Mouse (Mus musculus) neural tube, embryonic 14.5 days (tissue): ENCODE measurements around the gene Ring1. TPM values are rescaled to one million over a fixed set of nuclear protein-coding genes. Genes with fewer than 3 reads are reported as not detected.

Experiments
- ATAC-seq: fragments of 200-750 bp; cut with Nextera tagmentation; 2 replicates; pipeline ENCODE4 v1.8.0; 2017; ENCODE audit warnings: low read depth, mild to moderate bottlenecking, moderate TSS enrichment, moderate library complexity
- H3K27ac ChIP-seq: fragments of 300-500 bp; sonication (generic); 2 replicates; pipeline ENCODE4 v1.5.1; 2014; ENCODE audit warnings: low read depth, mild to moderate bottlenecking, control low read depth, low read length, moderate library complexity, mixed read lengths
- H3K27me3 ChIP-seq: fragments of 300-500 bp; sonication (generic); 2 replicates; pipeline ENCODE4 v1.6.1; 2014; ENCODE audit warnings: low read length; ENCODE audit not compliant: control insufficient read depth, insufficient read depth
- H3K36me3 ChIP-seq: fragments of 300-500 bp; sonication (generic); 2 replicates; pipeline ENCODE4 v1.6.1; 2014; ENCODE audit warnings: low read length, mixed read lengths; ENCODE audit not compliant: control insufficient read depth, insufficient read depth
- H3K4me1 ChIP-seq: fragments of 300-500 bp; sonication (generic); 2 replicates; pipeline ENCODE4 v1.6.1; 2014; ENCODE audit warnings: low read length; ENCODE audit not compliant: control insufficient read depth, insufficient read depth
- H3K4me2 ChIP-seq: fragments of 300-500 bp; sonication (generic); 2 replicates; pipeline ENCODE4 v1.6.1; 2014; ENCODE audit warnings: mild to moderate bottlenecking, low read depth, low read length, control low read depth
- H3K4me3 ChIP-seq: fragments of 300-500 bp; sonication (generic); 2 replicates; pipeline ENCODE4 v1.5.1; 2014; ENCODE audit warnings: low read depth, low read length, control low read depth, mixed read lengths
- H3K9ac ChIP-seq: fragments of 300-500 bp; sonication (generic); replicated peaks from 2 replicates; pipeline ENCODE4 v1.6.1; 2014; ENCODE audit warnings: low read depth, mild to moderate bottlenecking, control low read depth, low read length, mixed read lengths
- H3K9me3 ChIP-seq: fragments of 300-500 bp; sonication (generic); 2 replicates; pipeline ENCODE4 v1.6.1; 2016; ENCODE audit warnings: low read length; ENCODE audit not compliant: control insufficient read depth
- WGBS: fragments of 180-500 bp; shearing (Covaris S2); extraction: QIAGEN DNeasy Blood & Tissue Kit; methylation state at CpG from one replicate; pipeline ENCODE4 v1.1.7; 2014; 5-methylcytosine and 5-hydroxymethylcytosine counted together
- microRNA counts: library from miRNA; unstranded; fragments of <30 nt; microRNA quantifications from one replicate; lab custom pipeline; 2016
- microRNA-seq: library from miRNA; unstranded; fragments of <30 nt; microRNA quantifications from one replicate; pipeline ENCODE4, GENCODE M21; 2016
- polyA plus RNA-seq: library from polyadenylated mRNA; unstranded; fragments of >200 nt; fragmentation: Nextera tagmentation; extraction: Ambion mirVana; gene quantifications from 2 replicates; pipeline ENCODE4 v1.2.1, GENCODE M21; 2014

Gene Ring1
- polyA plus RNA-seq, 1 experiment from 2014 or later, result 7.3 TPM

- H3K4me3 ChIP-seq, result no peak overlapping the region
- no peak overlapping the region for H3K4me2 ChIP-seq
- no peaks in the 10 kb centered on the region; the same call in 1 of the 2 replicates for H3K4me1 ChIP-seq
- no peaks in the 10 kb centered on the region; the same call in 1 of the 2 replicates for H3K27me3 ChIP-seq
- no peak overlapping the region for H3K9ac ChIP-seq
- no peak overlapping the region for H3K27ac ChIP-seq
- no peaks in the 10 kb centered on the region for H3K36me3 ChIP-seq
- no peak for ATAC-seq
- H3K9me3 ChIP-seq, result no peaks in the 10 kb centered on the region
- 14% methylated on average over 1 of the region's 1 CpGs for WGBS
Observed at GRCm38 (mm10) chr17:33972691-33973090, 51.8 kb downstream of the Ring1 start.

MicroRNA genes within 50 kb of the gene (microRNA counts, 519-probe panel; counts per million panel counts)
- 4,967 counts per million, percentile 69 among the panel's probes with 10 or more counts for microRNA mmu-miR-219 (lab: Ali Mortazavi, UCI)

Small RNA genes within 50 kb of the gene (microRNA-seq; reads per million reads assigned to microRNA genes)
- not detected for gene Mir219a-1
- gene Mir219c, result not detected

Other genes with a start within 250 kb of the Ring1 start
- gene Angptl4, start 242.8 kb downstream of the Ring1 start, polyA plus RNA-seq, result 9.7 and 20.6 TPM in 2 replicates
- gene Kank3, start 214.2 kb downstream of the Ring1 start, polyA plus RNA-seq, result 40.1 and 42.1 TPM in 2 replicates
- 550 and 584 TPM in 2 replicates for gene Rps28, start 200.1 kb downstream of the Ring1 start, polyA plus RNA-seq
- gene Ndufa7, start 200.1 kb downstream of the Ring1 start, polyA plus RNA-seq, result 529 and 591 TPM in 2 replicates
- gene Cd320, start 181.6 kb downstream of the Ring1 start, polyA plus RNA-seq, result 52.1 and 54.1 TPM in 2 replicates
- gene Gm7029, start 150.8 kb downstream of the Ring1 start, polyA plus RNA-seq, result not detected in 2 replicates
- 1.1 and 1.6 TPM in 2 replicates for gene Kifc1, start 134.0 kb downstream of the Ring1 start, polyA plus RNA-seq
- 0.70 and 0.79 TPM in 2 replicates for gene Platr17, start 119.5 kb downstream of the Ring1 start, polyA plus RNA-seq
- gene Daxx, start 115.3 kb downstream of the Ring1 start, polyA plus RNA-seq, result 46.0 and 54.1 TPM in 2 replicates
- gene Tapbp, start 108.8 kb downstream of the Ring1 start, polyA plus RNA-seq, result 35.7 and 36.2 TPM in 2 replicates
- gene Zbtb22, start 108.8 kb downstream of the Ring1 start, polyA plus RNA-seq, result 6.5 and 8.9 TPM in 2 replicates
- 48.8 and 51.3 TPM in 2 replicates for gene Rgl2, start 95.1 kb downstream of the Ring1 start, polyA plus RNA-seq
- gene Pfdn6, start 84.3 kb downstream of the Ring1 start, polyA plus RNA-seq, result 168 TPM in 2 replicates
- 18.9 TPM in 2 replicates for gene Wdr46, start 84.0 kb downstream of the Ring1 start, polyA plus RNA-seq
- gene B3galt4, start 73.2 kb downstream of the Ring1 start, polyA plus RNA-seq, result 6.2 and 8.9 TPM in 2 replicates
- gene Vps52, start 68.9 kb downstream of the Ring1 start, polyA plus RNA-seq, result 57.9 and 59.9 TPM in 2 replicates
- 825 and 874 TPM in 2 replicates for gene Rps18, start 68.7 kb downstream of the Ring1 start, polyA plus RNA-seq
- 8.6 and 10.9 TPM in 2 replicates for gene H2-K1, start 24.3 kb downstream of the Ring1 start, polyA plus RNA-seq
- 70.1 and 72.1 TPM in 2 replicates for gene H2-Ke6, start 3.4 kb upstream of the Ring1 start, polyA plus RNA-seq
- 77.9 and 90.8 TPM in 2 replicates for gene Slc39a7, start 7.0 kb upstream of the Ring1 start, polyA plus RNA-seq
- 29.1 and 30.8 TPM in 2 replicates for gene Rxrb, start 7.1 kb upstream of the Ring1 start, polyA plus RNA-seq
- 3.6 and 4.5 TPM in 2 replicates for gene Col11a2, start 14.8 kb upstream of the Ring1 start, polyA plus RNA-seq
- gene H2-Oa, start 67.7 kb upstream of the Ring1 start, polyA plus RNA-seq, result not detected in 2 replicates
- gene H2-DMa, start 94.9 kb upstream of the Ring1 start, polyA plus RNA-seq, result 19.1 and 20.7 TPM in 2 replicates
- 109 and 160 TPM in 2 replicates for gene Brd2, start 98.0 kb upstream of the Ring1 start, polyA plus RNA-seq
- gene H2-DMb2, start 118.6 kb upstream of the Ring1 start, polyA plus RNA-seq, result 0.16 and 0.18 TPM in 2 replicates
- gene H2-DMb1, start 128.4 kb upstream of the Ring1 start, polyA plus RNA-seq, result 0.33 and 0.43 TPM in 2 replicates
- gene Tap1, start 162.9 kb upstream of the Ring1 start, polyA plus RNA-seq, result 0.68 and 2.0 TPM in 2 replicates
- 0.63 and 1.3 TPM in 2 replicates for gene Psmb9, start 163.1 kb upstream of the Ring1 start, polyA plus RNA-seq
- gene Psmb8, start 173.0 kb upstream of the Ring1 start, polyA plus RNA-seq, result 0.76 and 3.5 TPM in 2 replicates
- gene Tap2, start 178.8 kb upstream of the Ring1 start, polyA plus RNA-seq, result 0.70 and 0.90 TPM in 2 replicates
- not detected in 2 replicates for gene H2-Ob, start 214.2 kb upstream of the Ring1 start, polyA plus RNA-seq
- gene H2-Ab1, start 233.0 kb upstream of the Ring1 start, polyA plus RNA-seq, result 1.1 and 1.7 TPM in 2 replicates